Mouse (Mus musculus) heart, postnatal 14 days (tissue): ENCODE measurements around the gene Ipo13. TPM values are rescaled to one million over a fixed set of nuclear protein-coding genes. Genes with fewer than 3 reads are reported as not detected.

Experiments
- DNase-seq, 2 experiments: peaks; one replicate each; pipeline ENCODE4 v3.0.0; 2021 to 2022
- intact Hi-C: fragments of 180-260 bp; cut with DNase I; formaldehyde crosslinking; loops from one replicate; pipeline ENCODE4 v1.15.1; 2025
- long read RNA-seq, 2 experiments: library from polyadenylated mRNA; stranded (forward); transcript quantifications; one replicate each; pipeline ENCODE4 v2.0.0; 2021
- total RNA-seq, 2 experiments: library from RNA; stranded (reverse); gene quantifications; 2 replicates each; pipeline ENCODE4 v1.2.3; 2021

Ipo13 gene
- 10 to 100 TPM; 64.9 to 66.9 TPM for total RNA-seq
- long read RNA-seq, experiment 1, transcript Ipo13-201 (20 exons, 3,595 nt), result major isoform, 42 of 58 reads
- long read RNA-seq, experiment 1, partial matches to known transcripts, result 9 of 58 reads
- long read RNA-seq, experiment 1, other reads (novel, unspliced or antisense), result 7 of 58 reads
- long read RNA-seq, experiment 2, transcript Ipo13-201 (20 exons, 3,595 nt), result major isoform, 43 of 61 reads
- long read RNA-seq, experiment 2, partial matches to known transcripts, result 10 of 61 reads
- long read RNA-seq, experiment 2, other reads (novel, unspliced or antisense), result 7 of 61 reads

- intact Hi-C loops, result loop anchor here (2.0 kb wide), 1 partner anchor 22 kb away; the partner anchor contains the start of gene Dph2
These were observed at the start of gene Ipo13 for GRCm38 (mm10) chr4:117914591-117915442. Ipo13 (minus strand) TSS chr4:117914999.

GRCm38 (mm10) chr4:117957492-117957891 lies 42.7 kb upstream of the Ipo13 start:
- DNase-seq, result no peak
- intact Hi-C loops, result no loop called here

More at GRCm38 (mm10) chr4:117914591-117915442, at the start of gene Ipo13:
- DNase-seq, result peak; percentile 92 to 94

DNA sequence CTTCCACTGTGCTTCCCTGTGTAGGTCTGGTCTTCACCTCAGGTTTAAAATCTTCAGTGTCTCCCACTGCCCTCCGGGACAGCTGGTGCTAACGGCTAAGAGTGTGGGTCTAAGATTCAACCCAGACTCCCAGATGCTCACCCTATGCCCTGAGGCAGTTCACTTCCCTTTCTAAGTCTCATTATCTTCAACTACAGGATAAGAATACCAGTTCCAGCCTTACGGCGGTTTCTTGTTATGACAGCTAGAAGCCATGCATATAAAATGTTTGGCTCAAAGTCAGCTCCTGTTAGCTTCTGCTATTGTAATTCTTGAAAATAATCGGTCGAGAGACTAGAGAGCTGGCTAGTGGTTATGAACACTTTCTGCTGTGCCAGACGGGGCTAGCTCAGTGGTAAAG lies 32.7 kb upstream of the Ipo13 start:
- DNase-seq, result no peak
- intact Hi-C loops, result no loop called here

DNA sequence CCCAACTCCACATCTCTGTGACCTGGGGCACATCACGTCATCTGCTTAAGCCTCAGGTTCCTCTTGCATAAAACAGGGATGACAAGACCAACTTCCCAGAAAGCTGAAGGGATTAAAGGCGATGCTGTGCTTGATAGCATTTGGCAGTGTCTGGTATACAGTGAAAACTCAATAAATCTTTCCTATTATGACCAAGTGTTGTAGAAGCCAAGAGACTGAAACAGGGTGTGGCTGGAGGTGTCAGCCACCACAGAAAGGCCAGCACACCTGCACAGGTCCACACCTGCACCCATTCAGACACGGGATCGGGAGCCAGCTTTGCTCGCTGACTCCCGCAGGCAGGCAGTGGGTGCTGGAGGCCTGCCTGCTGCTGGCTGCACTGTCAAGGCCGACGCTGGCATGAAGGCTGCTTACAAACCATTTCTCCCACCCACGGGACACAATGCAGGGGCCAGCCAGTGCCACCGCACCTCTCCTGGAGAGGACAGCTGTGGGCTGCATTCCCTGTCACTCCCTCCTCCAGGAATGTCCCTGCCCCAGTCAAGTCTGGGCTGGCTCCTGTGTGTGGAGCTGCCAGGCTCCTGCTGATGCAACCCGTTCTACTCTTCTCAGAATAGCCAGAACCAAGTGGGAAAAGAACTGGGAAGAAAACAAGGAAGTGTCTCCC lies 32.0 kb upstream of the Ipo13 start:
- peak in 1 of 2 experiments; percentile 12 for DNase-seq
- intact Hi-C loops, result no loop called here

GRCm38 (mm10) chr4:117943317-117943716 lies 28.5 kb upstream of the Ipo13 start:
- intact Hi-C loops, result no loop called here
- DNase-seq, result no peak

DNA sequence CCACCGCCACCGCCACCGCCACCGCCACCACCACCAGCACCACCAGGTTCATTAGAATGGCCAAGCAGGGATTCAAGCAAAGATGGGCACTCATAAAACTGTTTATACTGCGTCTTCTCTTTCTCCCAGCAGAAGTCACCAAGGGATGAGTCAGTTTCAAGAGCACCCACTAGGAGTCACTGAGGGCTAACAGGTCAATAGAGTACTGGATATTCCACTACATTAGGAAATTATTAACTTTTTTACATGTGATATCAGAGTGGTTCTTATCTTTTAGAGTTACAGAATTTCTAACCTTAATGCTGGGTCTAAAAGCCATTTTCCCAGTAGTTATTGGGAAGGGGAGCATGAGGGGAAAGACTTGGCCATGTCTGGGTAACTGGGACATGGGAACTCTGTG lies 22.2 kb upstream of the Ipo13 start:
- intact Hi-C loops, result no loop called here
- no peak for DNase-seq

DNA sequence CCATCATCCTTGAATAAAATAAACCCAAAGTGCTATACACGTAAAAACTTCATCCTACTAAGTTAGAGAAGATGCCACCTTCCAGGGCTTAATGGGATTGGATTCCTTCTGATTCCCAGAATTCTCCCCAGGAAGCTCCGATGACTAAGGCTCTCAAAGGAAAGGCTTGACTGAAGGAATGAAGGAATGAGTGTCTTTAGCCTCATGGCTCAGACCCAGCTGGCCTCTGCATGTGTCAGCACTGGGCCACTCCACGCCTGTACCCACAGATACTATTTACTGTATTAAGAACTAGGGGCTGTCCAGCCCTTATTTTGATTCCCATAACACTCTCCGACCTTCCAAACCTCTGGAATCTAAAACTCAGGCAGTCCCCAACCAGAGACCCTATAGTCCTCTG lies 19.3 kb upstream of the Ipo13 start:
- intact Hi-C loops, result no loop called here
- DNase-seq, result no peak

DNA sequence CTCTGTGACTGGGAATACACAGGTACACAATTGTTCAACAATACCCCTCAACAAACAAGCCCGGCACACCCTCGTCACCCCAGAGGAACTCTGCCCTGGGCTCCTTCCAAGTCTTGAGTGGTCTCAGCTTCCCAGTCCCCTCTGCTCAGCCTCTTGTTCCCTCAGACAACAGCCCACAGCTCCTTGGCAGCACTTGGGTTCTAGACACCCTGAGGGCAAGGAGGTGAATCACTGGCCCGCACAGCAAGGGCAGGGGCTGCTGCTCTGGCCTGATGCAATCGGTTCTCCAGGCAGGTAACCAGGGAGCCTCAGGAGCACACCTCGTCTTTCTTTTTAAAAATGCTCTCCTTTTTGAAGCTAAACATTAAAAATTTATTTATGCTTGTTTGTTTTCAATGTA lies 18.4 kb upstream of the Ipo13 start:
- intact Hi-C loops, result no loop called here
- DNase-seq, result no peak

DNA sequence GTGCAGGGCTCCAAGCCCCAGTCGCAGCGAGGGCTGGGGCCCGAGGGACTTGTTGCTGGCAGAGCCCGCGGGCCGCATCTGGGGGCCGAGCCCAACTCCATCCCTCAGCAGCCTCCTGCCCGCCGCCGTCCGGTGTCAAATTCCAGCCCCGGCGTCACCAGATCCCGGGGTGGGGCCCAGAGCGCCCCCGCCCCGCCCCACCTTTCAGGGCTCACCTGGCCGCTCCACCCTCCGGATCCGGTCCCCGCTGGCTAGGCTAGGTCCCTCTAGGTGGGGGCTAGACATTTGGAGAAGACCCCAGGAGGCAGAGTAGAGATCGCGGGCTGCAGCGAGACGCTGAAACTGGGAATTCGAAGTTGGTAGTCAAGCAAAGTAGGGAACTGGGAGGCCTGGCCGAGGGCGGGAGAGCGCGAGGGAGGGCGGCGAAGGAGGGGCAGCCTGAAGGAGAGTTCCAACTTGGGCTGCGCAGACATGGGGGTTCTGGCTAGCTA lies 14.6 kb upstream of the Ipo13 start, which contains the start of gene Artn:
TSS of gene Artn (minus strand) at position 373 of the 491 bp plus-strand sequence.
- intact Hi-C loops, result loop anchor here (5.0 kb wide), 2 partner anchors 102 to 133 kb away; no protein-coding TSS in a partner anchor
- peak; percentile 24 to 27 for DNase-seq

DNA sequence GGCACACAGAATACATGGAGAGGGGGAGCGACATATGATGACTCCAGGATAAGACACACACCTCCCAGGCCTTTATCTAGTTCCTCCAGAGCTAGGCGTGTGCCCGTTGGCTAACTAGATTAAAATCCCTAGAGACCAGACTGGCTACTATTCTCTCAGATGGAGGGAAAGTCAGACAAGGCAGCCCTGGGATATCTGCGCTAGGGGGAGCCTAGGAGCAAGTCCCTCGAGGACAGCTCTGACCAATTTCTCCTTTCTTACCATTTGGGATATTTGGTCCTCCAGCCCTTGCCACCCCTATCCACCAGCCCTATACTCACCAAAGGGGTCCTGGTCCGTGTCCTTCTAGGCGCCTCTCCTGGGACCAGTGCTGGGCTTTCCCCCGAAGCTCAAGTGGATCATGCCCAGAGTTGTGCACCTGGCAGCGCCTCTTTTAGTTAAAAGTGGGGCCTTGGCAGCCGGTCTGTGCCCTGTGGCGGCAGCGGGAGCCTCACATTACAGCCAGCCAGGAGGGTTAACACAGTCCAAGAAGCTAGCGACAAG lies 14.0 kb upstream of the Ipo13 start:
- intact Hi-C loops, result loop anchor here (1.0 to 5.0 kb wide), 3 partner anchors 101 to 155 kb away; no protein-coding TSS in a partner anchor
- DNase-seq, result peak; percentile 43 to 63

DNA sequence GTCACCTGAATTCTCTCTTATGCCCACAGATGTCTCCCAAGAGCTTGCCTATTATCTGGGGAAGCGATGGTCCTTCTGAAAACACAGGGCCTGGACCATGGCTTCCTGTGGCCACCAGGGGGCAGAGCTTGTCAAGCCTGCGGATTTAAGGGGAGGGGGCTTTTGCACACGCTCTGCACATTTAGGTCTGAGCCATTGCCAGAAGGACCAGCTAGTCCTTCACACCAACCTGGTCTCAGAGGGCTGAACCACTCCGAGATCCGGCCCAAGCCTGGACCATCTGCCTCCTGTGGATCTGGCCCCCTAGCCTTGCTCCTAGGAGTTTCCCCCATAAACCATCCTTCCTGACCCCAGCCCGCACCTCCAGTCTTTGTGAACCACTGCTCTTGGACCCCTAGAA lies 13.4 kb upstream of the Ipo13 start:
- peak; percentile 30 to 39 for DNase-seq
- intact Hi-C loops, result loop anchor here (1.0 to 5.0 kb wide), 3 partner anchors 101 to 155 kb away; no protein-coding TSS in a partner anchor

DNA sequence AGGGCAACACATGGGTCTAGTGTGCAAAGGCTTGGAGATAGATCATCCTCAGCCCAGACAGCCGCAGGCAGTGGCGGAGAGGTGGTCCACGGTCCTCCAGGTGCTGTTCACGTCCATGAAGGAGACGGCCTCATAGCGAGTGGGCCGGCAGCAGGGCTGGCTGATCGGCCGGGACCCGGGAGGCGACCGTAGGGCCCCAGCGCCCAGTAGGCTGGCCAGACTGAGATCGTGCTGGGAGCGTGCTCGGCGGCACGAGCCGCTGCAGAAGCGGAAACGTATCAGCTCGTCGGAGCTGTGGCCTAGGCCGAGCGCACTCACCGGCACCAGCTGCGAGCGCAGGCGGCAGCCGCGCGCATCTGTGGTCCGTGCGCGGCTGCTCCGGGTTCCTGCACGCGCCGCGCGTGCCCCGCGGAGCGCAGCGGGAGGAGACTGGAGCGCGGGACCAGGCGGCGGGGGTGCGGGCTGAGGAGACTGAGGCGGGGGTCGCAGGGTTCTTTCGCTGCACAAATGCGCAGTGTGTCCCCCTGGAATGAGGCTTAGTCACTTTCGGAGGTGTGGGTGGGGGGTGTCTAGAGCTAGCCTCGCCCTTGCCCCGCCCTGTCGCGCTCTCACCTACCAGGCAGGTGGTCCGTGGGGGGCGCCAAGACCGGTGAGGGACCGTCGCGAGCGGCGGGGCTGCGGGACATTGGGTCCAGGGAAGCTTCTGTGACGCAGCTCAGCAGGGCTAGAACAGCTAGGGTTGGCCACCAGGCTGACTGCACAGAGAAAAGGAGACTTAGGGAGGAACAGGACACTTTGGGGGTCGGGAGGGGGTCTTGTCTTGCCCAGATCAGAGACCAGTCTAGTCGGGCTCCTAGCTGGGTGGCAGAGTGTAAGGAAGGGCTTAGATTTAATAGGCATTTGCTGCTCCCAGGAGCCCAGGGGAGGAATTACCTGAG lies 12.0 kb upstream of the Ipo13 start:
- DNase-seq, result peak; percentile 51 to 54
- intact Hi-C loops, result loop anchor here (5.0 kb wide), 2 partner anchors 100 to 135 kb away; no protein-coding TSS in a partner anchor

- DNase-seq, result no peak
- intact Hi-C loops, result loop anchor here (5.0 kb wide), 2 partner anchors 98 to 137 kb away; no protein-coding TSS in a partner anchor
These were observed 10.1 kb upstream of the Ipo13 start for GRCm38 (mm10) chr4:117924916-117925315.

DNA sequence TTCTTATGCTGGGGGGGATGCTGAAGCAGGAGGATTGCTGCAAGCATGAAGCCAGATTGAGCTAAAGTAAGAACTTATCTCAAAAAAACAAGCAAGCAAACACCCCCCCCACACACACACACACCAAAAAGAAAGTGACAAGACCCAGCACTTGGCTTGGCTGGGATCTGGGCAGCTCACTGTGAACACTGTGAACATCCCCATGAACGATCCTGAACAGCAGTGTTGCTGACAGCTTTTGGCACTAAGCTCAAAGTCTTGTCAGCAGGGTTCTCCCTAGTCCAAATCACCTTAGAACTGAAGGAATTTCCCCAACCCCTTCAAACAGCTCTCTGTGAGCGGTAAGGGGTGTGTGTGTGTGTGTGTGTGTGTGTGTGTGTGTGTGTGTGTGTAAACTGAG lies 8.7 kb upstream of the Ipo13 start:
- intact Hi-C loops, result no loop called here
- DNase-seq, result no peak

DNA sequence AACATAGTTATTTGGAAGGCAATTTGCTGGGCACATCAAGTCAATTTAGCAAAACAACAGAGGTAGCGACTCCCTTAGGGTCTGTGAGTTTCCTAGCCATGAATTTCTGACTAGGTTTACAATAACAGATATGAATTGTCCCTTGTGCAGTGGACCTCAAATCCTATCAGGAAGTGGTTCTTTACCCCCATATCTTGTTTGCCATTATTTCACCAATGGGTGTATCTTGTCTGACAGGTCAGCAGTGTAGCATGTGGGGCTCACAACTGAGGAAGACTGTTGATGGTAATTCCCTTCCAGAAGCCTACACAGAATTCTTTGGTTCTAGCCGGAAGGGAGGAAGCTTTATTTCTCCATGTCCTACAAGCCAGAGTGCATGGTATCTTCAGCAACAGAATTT lies 6.6 kb upstream of the Ipo13 start:
- intact Hi-C loops, result no loop called here
- DNase-seq, result no peak

GRCm38 (mm10) chr4:117918762-117919161 lies 4.0 kb upstream of the Ipo13 start:
- no peak for DNase-seq
- intact Hi-C loops, result no loop called here

- DNase-seq, result peak in 1 of 2 experiments; percentile 44
- intact Hi-C loops, result no loop called here
These were observed 3.5 kb upstream of the Ipo13 start for GRCm38 (mm10) chr4:117918261-117918660.

- no peak for DNase-seq
- intact Hi-C loops, result no loop called here
These were observed 3.0 kb upstream of the Ipo13 start for GRCm38 (mm10) chr4:117917847-117918246.

DNA sequence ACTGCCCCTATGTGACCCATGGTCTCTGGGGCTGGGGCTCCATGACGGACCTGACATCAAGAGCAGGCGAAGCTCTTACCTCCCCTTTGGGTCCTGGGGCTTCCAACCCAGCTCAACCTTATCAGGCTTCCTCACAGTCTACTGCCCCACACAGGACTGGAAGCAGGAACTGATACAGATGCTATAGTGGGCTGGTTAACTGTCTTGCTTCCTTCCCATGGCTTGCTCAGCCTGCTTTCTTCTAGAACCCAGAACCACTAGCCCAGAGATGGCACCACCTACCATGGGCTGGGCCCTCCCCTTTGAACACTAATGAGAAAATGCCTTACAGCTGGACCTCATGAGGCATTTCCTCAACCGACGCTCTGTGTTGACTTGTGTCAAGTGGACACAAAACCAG lies 2.6 kb upstream of the Ipo13 start:
- intact Hi-C loops, result no loop called here
- DNase-seq, result no peak
